ENCODE assay signal across 10 mouse cellular contexts in genomic region chr4:49522576-49522975, GRCm38 (mm10). TPM values are rescaled to one million over a fixed set of nuclear protein-coding genes. Genes with fewer than 3 reads are reported as not detected.
DNase-seq lines count a peak whose midpoint lies in the region; ATAC-seq and TF ChIP-seq lines count a peak whose summit lies in the region.
"Had no signal": no experiment of that assay in that cellular context is flagged by ENCODE, and none has a peak within 500 bp of the region (broad histone marks: within the 10 kb centered on the region; RNA-seq: fewer than 3 reads in every experiment).

No protein-coding gene starts in this region.

- no peak for TF ChIP-seq POLR2A in cerebellum, adult 2 months (IDR thresholded peaks at IDR 0.05; ENCODE audit: borderline replicate concordance, insufficient read depth, low read length)
- TF ChIP-seq POLR2A in myocyte (IDR thresholded peaks at IDR 0.05; ENCODE audit: insufficient read length, low read depth): no peak

- intact Hi-C loops in gastrocnemius, postnatal 14 days (cut with DNase I; ENCODE audit: low total_unique reads): no loop called here

- H3ac ChIP-seq in myocyte (ENCODE audit: control insufficient read depth, insufficient read length): no peak overlapping the region

- H3K9ac ChIP-seq in intestine, embryonic 14.5 days (ENCODE audit: low read length): no peak overlapping the region
- no peak overlapping the region for H3K9ac ChIP-seq in intestine, postnatal 0 days (ENCODE audit: low read depth, low read length)

- H3K79me2 ChIP-seq in myocyte (ENCODE audit: control insufficient read depth, insufficient read depth): peaks cover 32% of the 10 kb centered on the region

- peak overlapping the region; percentile 64; the same call in 1 of the 2 replicates for H3K4me2 ChIP-seq in intestine, embryonic 14.5 days (ENCODE audit: low read length)
- no peak overlapping the region for H3K4me2 ChIP-seq in intestine, postnatal 0 days (replicated peaks; ENCODE audit: low read depth)
- peak overlapping the region; percentile 92 for H3K4me2 ChIP-seq in myocyte (ENCODE audit: low read depth)

- TF ChIP-seq CTCF in intestine, postnatal 0 days (IDR thresholded peaks at IDR 0.05; ENCODE audit: low read depth): no peak
- TF ChIP-seq CTCF in cerebellum, adult 2 months (IDR thresholded peaks at IDR 0.05; ENCODE audit: borderline replicate concordance, insufficient read depth, low read depth, low read length): no peak

- 0 out of 2 replicates have a peak overlapping the region, but pooled peaks have one; percentile 74 for H3K4me3 ChIP-seq in intestine, embryonic 14.5 days (ENCODE audit: low read depth, low read length)
- H3K4me3 ChIP-seq in intestine, postnatal 0 days (ENCODE audit: low read depth, low read length): no peak overlapping the region
- H3K4me3 ChIP-seq in cerebellum, adult 2 months (replicated peaks; ENCODE audit: insufficient read depth, low read depth, low read length): no peak overlapping the region
- peak overlapping the region; percentile 87 for H3K4me3 ChIP-seq in myocyte

- H3K36me3 ChIP-seq in intestine, embryonic 14.5 days (ENCODE audit: control insufficient read depth, insufficient read depth, low read length): peaks cover 27% of the 10 kb centered on the region
- H3K36me3 ChIP-seq in intestine, postnatal 0 days (ENCODE audit: control insufficient read depth, insufficient read depth): peaks cover 4% of the 10 kb centered on the region; the same call in 1 of the 2 replicates
- peaks cover 20% of the 10 kb centered on the region for H3K36me3 ChIP-seq in myocyte (ENCODE audit: control insufficient read depth, insufficient read depth)

- no peak for DNase-seq in intestine, embryonic 14.5 days (ENCODE audit: low spot score)
- peak; percentile 23 to 30 for DNase-seq in cerebellum, adult 2 months
- DNase-seq in gastrocnemius, postnatal 14 days: peak; percentile 6
- peak; percentile 60 for DNase-seq in layer of hippocampus, adult 9-10 months (ENCODE audit: low spot score)
- no peak for DNase-seq in spleen, postnatal 14 days (ENCODE audit: low spot score in 2 of 2)
- no peak for DNase-seq in T-cell, adult 2 months (ENCODE audit: low spot score)

- H3K4me1 ChIP-seq in intestine, embryonic 14.5 days (replicated peaks; ENCODE audit: control insufficient read depth, insufficient read depth, low read length): peaks cover 10% of the 10 kb centered on the region
- H3K4me1 ChIP-seq in intestine, postnatal 0 days (replicated peaks; ENCODE audit: control insufficient read depth, insufficient read depth, low read length): peaks cover 4% of the 10 kb centered on the region; the same call in 1 of the 2 replicates
- peaks cover 3% of the 10 kb centered on the region for H3K4me1 ChIP-seq in cerebellum, adult 2 months (ENCODE audit: control insufficient read depth, insufficient read depth, low read length)

- H3K9me3 ChIP-seq in intestine, embryonic 14.5 days (ENCODE audit: control insufficient read depth, low read length): no peaks in the 10 kb centered on the region
- H3K9me3 ChIP-seq in intestine, postnatal 0 days (ENCODE audit: control insufficient read depth): no peaks in the 10 kb centered on the region

- ATAC-seq in intestine, embryonic 14.5 days (replicated peaks; ENCODE audit: low FRiP score, low TSS enrichment, low read depth): no peak
- ATAC-seq in intestine, postnatal 0 days: no peak

- no peaks in the 10 kb centered on the region for H3K27me3 ChIP-seq in intestine, embryonic 14.5 days (replicated peaks; ENCODE audit: control insufficient read depth, insufficient read depth, low read length)
- no peaks in the 10 kb centered on the region for H3K27me3 ChIP-seq in intestine, postnatal 0 days (replicated peaks; ENCODE audit: control insufficient read depth, insufficient read depth, low read length)
- no peaks in the 10 kb centered on the region for H3K27me3 ChIP-seq in cerebellum, adult 2 months (ENCODE audit: control insufficient read depth, insufficient read depth, low read length)
- no peaks in the 10 kb centered on the region for H3K27me3 ChIP-seq in myocyte (ENCODE audit: control insufficient read depth, insufficient read depth, insufficient read length)

- no peak overlapping the region for H3K27ac ChIP-seq in intestine, embryonic 14.5 days (ENCODE audit: low read depth)
- H3K27ac ChIP-seq in intestine, postnatal 0 days (ENCODE audit: low read depth, low read length): no peak overlapping the region
- H3K27ac ChIP-seq in cerebellum, adult 2 months (ENCODE audit: insufficient read depth, low read length): no peak overlapping the region

- 80% methylated on average over 9 of the region's 9 CpGs for whole genome bisulfite sequencing in intestine, embryonic 14.5 days
- 70% methylated on average over 9 of the region's 9 CpGs for WGBS in intestine, postnatal 0 days
- 16% methylated on average over 9 of the region's 9 CpGs for WGBS in cerebellum, adult 2 months

TF ChIP-seq in myocyte, 11 proteins besides CTCF, POLR2A, EP300 and RAD21:
- no peak for TF ChIP-seq MYOD1 (IDR thresholded peaks at IDR 0.05; ENCODE audit: control insufficient read depth in 1 of 3, insufficient read length in 2 of 3, low read depth in 2 of 3)
- no peak for TF ChIP-seq POLR2AphosphoS2 (IDR thresholded peaks at IDR 0.05; ENCODE audit: insufficient read length, low read depth)
- TF ChIP-seq SRF (IDR thresholded peaks at IDR 0.05; ENCODE audit: control insufficient read depth, insufficient read length, low read depth): no peak
- no peak for TF ChIP-seq MAX (IDR thresholded peaks at IDR 0.05; ENCODE audit: low read depth)
- no peak for TF ChIP-seq TCF12 (IDR thresholded peaks at IDR 0.05; ENCODE audit: insufficient read depth, poor library complexity, severe bottlenecking)
- no peak for TF ChIP-seq MYOG (IDR thresholded peaks at IDR 0.05; ENCODE audit: control insufficient read depth in 1 of 3, insufficient read depth in 1 of 3, insufficient read length in 2 of 3, low read depth in 2 of 3)
- TF ChIP-seq REST (IDR thresholded peaks at IDR 0.05; ENCODE audit: insufficient read depth, insufficient read length): no peak
- no peak for TF ChIP-seq E2F4 (IDR thresholded peaks at IDR 0.05; ENCODE audit: insufficient read depth)
- TF ChIP-seq USF1 (IDR thresholded peaks at IDR 0.05; ENCODE audit: low read depth): no peak
- TF ChIP-seq TCF3 (IDR thresholded peaks at IDR 0.05; ENCODE audit: insufficient read length, low read depth): no peak
- TF ChIP-seq CEBPB (IDR thresholded peaks at IDR 0.05; ENCODE audit: insufficient read depth, poor library complexity, severe bottlenecking): no peak

RNA-seq across cellular contexts. Expression of gene Zfp189, which starts 1.6 kb away (rescaled TPM):
- 6.1 and 7.9 TPM in 2 replicates for polyA plus RNA-seq in intestine, embryonic 14.5 days (2014; fragmentation: Nextera tagmentation; extraction: Ambion mirVana)
- 2.0 and 2.4 TPM in 2 replicates for polyA plus RNA-seq in intestine, postnatal 0 days (2015; fragmentation: Nextera tagmentation; extraction: Ambion mirVana)
- polyA plus RNA-seq in cerebellum, adult 2 months (2012; rRNA removed): 4.6 and 5.0 TPM in 2 replicates
- total RNA-seq in gastrocnemius, postnatal 14 days (2021): 1 to 10 TPM; 3.0 to 3.8 TPM
- polyA plus RNA-seq in myocyte (2012; fragmentation: generic; extraction: Trizol): 1.4 TPM
- polyA plus RNA-seq: erythroblast, embryonic 14.5 days had no signal

RNA-seq across cellular contexts. Expression of gene Mrpl50, which starts 1.7 kb away (rescaled TPM):
- 93.7 and 96.4 TPM in 2 replicates for polyA plus RNA-seq in intestine, embryonic 14.5 days (2014; fragmentation: Nextera tagmentation; extraction: Ambion mirVana)
- polyA plus RNA-seq in intestine, postnatal 0 days (2015; fragmentation: Nextera tagmentation; extraction: Ambion mirVana): 46.0 and 46.3 TPM in 2 replicates
- polyA plus RNA-seq in cerebellum, adult 2 months (2012; rRNA removed): 18.4 and 20.0 TPM in 2 replicates
- total RNA-seq in gastrocnemius, postnatal 14 days (2021): 10 to 100 TPM; 29.9 to 32.0 TPM
- polyA plus RNA-seq in myocyte (2012; fragmentation: generic; extraction: Trizol): 16.7 TPM

RNA-seq across cellular contexts. Expression of gene Baat, which starts 16.2 kb away (rescaled TPM):
- not detected in 2 replicates for polyA plus RNA-seq in intestine, embryonic 14.5 days (2014; fragmentation: Nextera tagmentation; extraction: Ambion mirVana)
- polyA plus RNA-seq in intestine, postnatal 0 days (2015; fragmentation: Nextera tagmentation; extraction: Ambion mirVana): 0.52 and 0.64 TPM in 2 replicates
- 0.23 and 0.29 TPM in 2 replicates for polyA plus RNA-seq in cerebellum, adult 2 months (2012; rRNA removed)
- under 1 TPM in 1 of 2 experiments, not detected in 1; 0.18 TPM for total RNA-seq in gastrocnemius, postnatal 14 days (2021)
- not detected for polyA plus RNA-seq in myocyte (2012; fragmentation: generic; extraction: Trizol)
- polyA plus RNA-seq: erythroblast, embryonic 14.5 days; neural tube, embryonic 14.5 days had no signal

RNA-seq across cellular contexts. Expression of gene Aldob, which starts 26.8 kb away (rescaled TPM):
- 81.5 and 94.2 TPM in 2 replicates for polyA plus RNA-seq in intestine, embryonic 14.5 days (2014; fragmentation: Nextera tagmentation; extraction: Ambion mirVana)
- 1,579 and 1,674 TPM in 2 replicates for polyA plus RNA-seq in intestine, postnatal 0 days (2015; fragmentation: Nextera tagmentation; extraction: Ambion mirVana)
- 3.4 and 3.8 TPM in 2 replicates for polyA plus RNA-seq in cerebellum, adult 2 months (2012; rRNA removed)
- total RNA-seq in gastrocnemius, postnatal 14 days (2021): not detected
- not detected for polyA plus RNA-seq in myocyte (2012; fragmentation: generic; extraction: Trizol)
- polyA plus RNA-seq: erythroblast, embryonic 14.5 days had no signal

RNA-seq across cellular contexts. Expression of gene Acnat1, which starts 48.9 kb away (rescaled TPM):
- polyA plus RNA-seq in intestine, embryonic 14.5 days (2014; fragmentation: Nextera tagmentation; extraction: Ambion mirVana): 0.83 and 1.5 TPM in 2 replicates
- 8.4 and 10.6 TPM in 2 replicates for polyA plus RNA-seq in intestine, postnatal 0 days (2015; fragmentation: Nextera tagmentation; extraction: Ambion mirVana)
- 0.11 and 0.17 TPM in 2 replicates for polyA plus RNA-seq in cerebellum, adult 2 months (2012; rRNA removed)
- not detected for total RNA-seq in gastrocnemius, postnatal 14 days (2021)
- not detected for polyA plus RNA-seq in myocyte (2012; fragmentation: generic; extraction: Trizol)
- polyA plus RNA-seq: erythroblast, embryonic 14.5 days; neural tube, embryonic 14.5 days had no signal

Comparison
In these comparisons a context has a peak if more than half of its experiments do, and no peak if none do; other contexts are left out.
1. H3K4me3 ChIP-seq: peak in intestine, embryonic 14.5 days (single experiment) and myocyte (single experiment); none in intestine, postnatal 0 days (single experiment) and cerebellum, adult 2 months (single experiment).
2. DNase-seq: peak in cerebellum, adult 2 months (2 of 2), gastrocnemius, postnatal 14 days (single experiment) and layer of hippocampus, adult 9-10 months (single experiment); none in intestine, embryonic 14.5 days (single experiment), spleen, postnatal 14 days (0 of 2) and T-cell, adult 2 months (single experiment).